Mouse (Mus musculus) cerebellum, adult 2 months (tissue): ENCODE results near the gene Zfp341. TPM values are rescaled to one million over a fixed set of nuclear protein-coding genes. Genes with fewer than 3 reads are reported as not detected.

Experiments
- DNase-seq, 2 experiments: peaks; one replicate each; pipeline ENCODE4 v3.0.0; 2021
- H3K27ac ChIP-seq: fragments of 200-500 bp; 2 replicates; pipeline ENCODE4 v1.5.1; 2012; ENCODE audit warnings: low read length, control low read depth, inconsistent platforms; ENCODE audit not compliant: insufficient read depth
- H3K27me3 ChIP-seq: fragments of 200-500 bp; 2 replicates; pipeline ENCODE4 v1.6.1; 2012; ENCODE audit warnings: inconsistent platforms, mild to moderate bottlenecking, low read length, moderate library complexity; ENCODE audit not compliant: control insufficient read depth, insufficient read depth
- H3K4me1 ChIP-seq: fragments of 200-500 bp; 2 replicates; pipeline ENCODE4 v1.6.1; 2011; ENCODE audit warnings: low read length; ENCODE audit not compliant: control insufficient read depth, insufficient read depth
- H3K4me3 ChIP-seq: fragments of 200-500 bp; replicated peaks from 2 replicates; pipeline ENCODE3; 2011; ENCODE audit warnings: mild to moderate bottlenecking, low read depth, low read length, control low read depth; ENCODE audit not compliant: insufficient read depth
- CTCF ChIP-seq: fragments of 200-500 bp; IDR thresholded peaks from 2 replicates; pipeline ENCODE4 v1.5.1; 2011; ENCODE audit warnings: low read depth, mild to moderate bottlenecking, control low read depth, low read length, moderate library complexity, borderline replicate concordance; ENCODE audit not compliant: insufficient read depth
- POLR2A ChIP-seq: fragments of 200-500 bp; IDR thresholded peaks from 2 replicates; pipeline ENCODE4 v1.6.1; 2011; ENCODE audit warnings: low read length, control low read depth, borderline replicate concordance; ENCODE audit not compliant: insufficient read depth
- WGBS: fragments of 180-500 bp; shearing (Covaris S2); methylation state at CpG from one replicate; pipeline ENCODE4 v1.1.7; 2018; 5-methylcytosine and 5-hydroxymethylcytosine counted together
- polyA plus RNA-seq: library from polyadenylated mRNA; depleted of rRNA; stranded (reverse); fragments of >200 nt; gene quantifications from 2 replicates; pipeline ENCODE4 v1.2.3, GENCODE M21; 2012; rRNA removed

Gene Zfp341
- polyA plus RNA-seq, 1 experiment: 11.5 TPM

- DNase-seq: no peak
- peaks cover 48% of the 10 kb centered on the region for H3K4me1 ChIP-seq
- no peak overlapping the region for H3K27ac ChIP-seq
- TF ChIP-seq POLR2A (no peak), CTCF (no peak)
- no peaks in the 10 kb centered on the region for H3K27me3 ChIP-seq
- WGBS: 93% methylated on average over 3 of the region's 3 CpGs
- H3K4me3 ChIP-seq: no peak overlapping the region
Measured at GRCm38 (mm10) chr2:154686819-154687218, 73.7 kb downstream of the Zfp341 start.

DNA sequence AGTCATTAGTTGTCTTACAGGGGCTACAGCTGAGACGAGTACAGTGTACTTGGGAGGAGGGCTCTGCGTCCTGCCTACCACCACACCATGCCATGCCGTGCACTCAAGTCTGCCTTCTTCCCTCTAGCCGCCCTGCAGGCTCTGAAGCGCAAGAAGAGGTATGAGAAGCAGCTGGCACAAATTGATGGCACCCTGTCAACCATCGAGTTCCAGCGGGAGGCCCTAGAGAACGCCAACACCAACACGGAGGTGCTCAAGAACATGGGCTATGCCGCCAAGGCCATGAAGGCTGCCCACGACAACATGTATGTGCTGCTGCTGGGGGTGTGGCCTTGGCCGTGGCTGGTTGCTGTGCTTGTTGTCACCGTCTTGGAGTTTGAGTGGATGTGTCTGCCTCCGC, 76.3 kb downstream of the Zfp341 start:
- Histone ChIP-seq H3K4me1 (peaks cover 49% of the 10 kb centered on the region), H3K4me3 (no peak overlapping the region), H3K27me3 (no peaks in the 10 kb centered on the region), H3K27ac (no peak overlapping the region)
- DNase-seq: no peak
- TF ChIP-seq CTCF: no peak
- TF ChIP-seq POLR2A: no peak
- 46% methylated on average over 14 of the region's 14 CpGs for WGBS

DNA sequence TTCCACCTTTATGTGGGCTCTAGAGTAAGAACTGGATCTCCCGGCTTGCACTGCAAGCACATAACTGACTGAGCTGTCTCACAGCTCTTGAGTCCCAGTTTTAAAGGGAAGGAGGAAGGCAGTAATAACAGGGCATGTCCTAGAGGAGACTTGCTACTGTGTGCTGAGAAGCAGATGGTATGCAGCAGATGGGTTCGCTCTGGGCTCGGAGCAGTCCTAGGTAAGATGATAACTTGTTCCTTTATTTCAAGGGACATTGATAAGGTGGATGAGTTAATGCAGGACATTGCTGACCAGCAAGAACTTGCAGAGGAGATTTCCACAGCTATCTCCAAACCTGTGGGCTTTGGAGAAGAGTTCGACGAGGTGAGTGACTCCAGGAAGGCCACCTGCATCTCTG, 77.9 kb downstream of the Zfp341 start:
- no peak overlapping the region for H3K4me3 ChIP-seq
- TF ChIP-seq POLR2A: no peak
- TF ChIP-seq CTCF: no peak
- 37% methylated on average over 5 of the region's 5 CpGs for WGBS
- DNase-seq: peak; percentile 61 to 76
- H3K27me3 ChIP-seq: no peaks in the 10 kb centered on the region
- no peak overlapping the region for H3K27ac ChIP-seq
- peaks cover 48% of the 10 kb centered on the region for H3K4me1 ChIP-seq

DNA sequence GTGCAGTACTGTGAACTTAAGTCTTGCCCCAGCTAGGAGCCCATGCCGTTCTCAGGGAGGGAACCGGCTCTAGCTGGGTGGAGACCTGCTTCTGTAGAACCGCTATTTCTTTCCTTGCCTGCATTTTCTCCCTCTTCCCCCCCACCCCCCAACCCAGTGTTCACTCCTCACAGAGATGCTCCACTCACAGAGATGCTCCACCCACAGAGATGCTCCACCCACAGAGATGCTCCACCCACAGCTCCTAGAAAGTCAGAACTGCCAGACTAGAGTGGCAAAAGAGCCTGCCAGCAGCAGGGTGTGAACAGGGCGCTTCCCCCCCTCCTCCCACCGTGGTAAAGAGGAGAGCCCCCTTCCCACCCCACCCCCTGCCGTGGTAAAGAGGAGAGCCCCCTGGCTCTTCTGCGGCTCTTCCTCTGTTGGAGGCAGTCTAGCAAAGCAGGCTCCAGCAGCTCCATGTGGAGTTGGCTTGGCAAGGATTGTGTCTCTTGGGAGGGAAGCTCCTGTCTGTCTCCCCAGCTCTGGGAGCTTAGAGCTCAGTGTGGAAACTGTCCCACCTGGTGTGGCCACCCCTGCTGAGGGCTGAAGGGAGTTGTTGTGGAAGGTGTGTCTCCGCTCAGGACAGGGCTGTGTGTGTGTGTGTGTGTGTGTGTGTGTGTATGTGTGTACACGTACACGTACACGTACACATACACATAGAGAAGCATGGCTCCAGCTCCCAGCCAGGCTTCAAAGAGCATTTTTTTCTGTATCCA, 80.3 kb downstream of the Zfp341 start:
- H3K27ac ChIP-seq: no peak overlapping the region
- no peak overlapping the region for H3K4me3 ChIP-seq
- no peak for DNase-seq
- 65% methylated on average over 11 of the region's 11 CpGs for WGBS
- TF ChIP-seq POLR2A: no peak
- TF ChIP-seq CTCF: no peak
- no peaks in the 10 kb centered on the region for H3K27me3 ChIP-seq
- H3K4me1 ChIP-seq: peaks cover 37% of the 10 kb centered on the region

- Histone ChIP-seq H3K4me1 (peaks cover 32% of the 10 kb centered on the region), H3K27me3 (no peaks in the 10 kb centered on the region), H3K27ac (no peak overlapping the region), H3K4me3 (no peak overlapping the region)
- 65% methylated on average over 12 of the region's 12 CpGs for WGBS
- no peak for DNase-seq
- TF ChIP-seq POLR2A (no peak), CTCF (no peak)
Measured at GRCm38 (mm10) chr2:154693941-154694256, 80.8 kb downstream of the Zfp341 start.

GRCm38 (mm10) chr2:154695690-154696089, 82.6 kb downstream of the Zfp341 start:
- DNase-seq: no peak

More at GRCm38 (mm10) chr2:154695690-154696089, 82.6 kb downstream of the Zfp341 start:
- peaks cover 15% of the 10 kb centered on the region; the same call in 1 of the 2 replicates for H3K4me1 ChIP-seq
- no peak for TF ChIP-seq POLR2A
- no peak for TF ChIP-seq CTCF
- WGBS: 56% methylated on average over 8 of the region's 8 CpGs
- H3K4me3 ChIP-seq: no peak overlapping the region
- no peak overlapping the region for H3K27ac ChIP-seq
- H3K27me3 ChIP-seq: no peaks in the 10 kb centered on the region

Other genes with a start within 250 kb of the Zfp341 start
- gene Cdk5rap1, start 240.3 kb upstream of the Zfp341 start, polyA plus RNA-seq: 19.2 and 21.7 TPM in 2 replicates
- gene Snta1, start 205.2 kb upstream of the Zfp341 start, polyA plus RNA-seq: 33.7 and 35.7 TPM in 2 replicates
- 29.5 and 31.5 TPM in 2 replicates for gene Cbfa2t2, start 176.8 kb upstream of the Zfp341 start, polyA plus RNA-seq
- 1.1 and 1.4 TPM in 2 replicates for gene 1700003F12Rik, start 66.2 kb upstream of the Zfp341 start, polyA plus RNA-seq
- 0.07 and 0.10 TPM in 2 replicates for gene Actl10, start 61.5 kb upstream of the Zfp341 start, polyA plus RNA-seq
- 64.1 and 77.2 TPM in 2 replicates for gene Necab3, start 54.4 kb upstream of the Zfp341 start, polyA plus RNA-seq
- gene E2f1, start 43.4 kb upstream of the Zfp341 start, polyA plus RNA-seq: 4.1 and 5.0 TPM in 2 replicates
- 14.8 and 14.9 TPM in 2 replicates for gene Pxmp4, start 9.6 kb upstream of the Zfp341 start, polyA plus RNA-seq
- gene 4930519P11Rik, start 140 bp downstream of the Zfp341 start, polyA plus RNA-seq: not detected in 2 replicates
- 307 and 356 TPM in 2 replicates for gene Chmp4b, start 38.4 kb downstream of the Zfp341 start, polyA plus RNA-seq
- gene Gm14214, start 156.7 kb downstream of the Zfp341 start, polyA plus RNA-seq: not detected in 2 replicates
- 198 and 208 TPM in 2 replicates for gene Raly, start 177.8 kb downstream of the Zfp341 start, polyA plus RNA-seq
- gene a, start 178.1 kb downstream of the Zfp341 start, polyA plus RNA-seq: 0.28 TPM in 1 of 2 replicates, not detected in the other